In the genomic region with DNA sequence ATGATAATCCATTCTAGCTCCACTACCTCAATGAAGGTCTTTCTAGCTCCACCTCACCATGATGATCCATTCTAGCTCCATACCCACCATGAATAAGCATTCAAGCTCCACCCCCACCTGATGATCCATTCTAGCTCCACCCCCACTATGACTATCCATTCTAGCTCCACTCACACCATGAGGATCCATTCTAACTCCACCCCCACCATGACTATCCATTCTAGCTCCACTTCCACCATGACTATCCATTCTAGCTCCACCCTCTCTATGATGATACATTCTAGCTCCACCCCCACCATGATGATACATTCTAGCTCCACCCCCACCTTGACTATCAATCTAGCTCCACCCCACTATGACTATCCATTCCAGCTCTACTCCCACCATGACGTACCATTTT, we compare ENCODE assay signal across 14 mouse cellular contexts. TPM values are rescaled to one million over a fixed set of nuclear protein-coding genes. Genes with fewer than 3 reads are reported as not detected.
DNase-seq lines count a peak whose midpoint lies in the region; ATAC-seq and TF ChIP-seq lines count a peak whose summit lies in the region.
"Had no signal": no experiment of that assay in that cellular context is flagged by ENCODE, and none has a peak within 500 bp of the region (broad histone marks: within the 10 kb centered on the region; RNA-seq: fewer than 3 reads in every experiment).

No protein-coding gene starts in this region.

- no peaks in the 10 kb centered on the region for H3K9me3 ChIP-seq in hindbrain, postnatal 0 days (ENCODE audit: low read length)
- no peaks in the 10 kb centered on the region for H3K9me3 ChIP-seq in hindbrain, embryonic 13.5 days
- H3K9me3 ChIP-seq in MEL (replicated peaks; ENCODE audit: insufficient read depth, low read length) = no peaks in the 10 kb centered on the region
- H3K9me3 ChIP-seq: embryonic facial prominence, embryonic 12.5 days had no signal

- no peak overlapping the region for H3K4me3 ChIP-seq in hindbrain, postnatal 0 days (ENCODE audit: low read length)
- no peak overlapping the region for H3K4me3 ChIP-seq in hindbrain, embryonic 13.5 days
- H3K4me3 ChIP-seq in MEL (ENCODE audit: control insufficient read depth in 1 of 2, insufficient read depth in 1 of 2, low read depth in 2 of 2, low read length in 2 of 2) = no peak overlapping the region
- H3K4me3 ChIP-seq: embryonic facial prominence, embryonic 12.5 days had no signal

- no peak for DNase-seq in hindbrain, postnatal 0 days (ENCODE audit: low spot score)
- DNase-seq in MEL (ENCODE audit: low read depth, low spot score) (peak; percentile 53), ZHBTc4 (ENCODE audit: low read depth, low spot score) (peak; percentile 41)
- no peak for DNase-seq in cerebellum, adult 11 months
- DNase-seq in kidney, adult 11 months = no peak
- DNase-seq: adrenal gland, adult 2 months; heart, postnatal 14 days; kidney, postnatal 14 days; lung, postnatal 4 days; thymus, postnatal 25 days had no signal

- no peak for TF ChIP-seq EP300 in MEL (IDR thresholded peaks at IDR 0.05; ENCODE audit: low read depth in 1 of 2, low read length in 2 of 2)

- H3K79me2 ChIP-seq in MEL (ENCODE audit: control insufficient read depth, insufficient read depth, low read length, poor library complexity) = no peaks in the 10 kb centered on the region

- no peak overlapping the region for H3K4me2 ChIP-seq in hindbrain, postnatal 0 days (ENCODE audit: low read depth, low read length)
- H3K4me2 ChIP-seq in hindbrain, embryonic 13.5 days = no peak overlapping the region
- H3K4me2 ChIP-seq: embryonic facial prominence, embryonic 12.5 days had no signal

- H3K27ac ChIP-seq in hindbrain, postnatal 0 days = no peak overlapping the region
- no peak overlapping the region for H3K27ac ChIP-seq in hindbrain, embryonic 13.5 days
- H3K27ac ChIP-seq in MEL (ENCODE audit: control insufficient read depth, low read depth, low read length) = no peak overlapping the region
- H3K27ac ChIP-seq: embryonic facial prominence, embryonic 12.5 days had no signal

- no peaks in the 10 kb centered on the region for H3K36me3 ChIP-seq in hindbrain, postnatal 0 days (ENCODE audit: insufficient read depth, low read length)
- H3K36me3 ChIP-seq in hindbrain, embryonic 13.5 days = no peaks in the 10 kb centered on the region
- H3K36me3 ChIP-seq in MEL (ENCODE audit: control insufficient read depth in 1 of 2, insufficient read depth in 2 of 2, low read length in 2 of 2) = peaks cover 0 to 5% of the 10 kb centered on the region in 2 experiments; a peak in 1 of 4 replicates
- H3K36me3 ChIP-seq: embryonic facial prominence, embryonic 12.5 days had no signal

- 0 out of 2 replicates have a peak, but pooled peaks have one; percentile 10 for ATAC-seq in hindbrain, postnatal 0 days
- ATAC-seq in hindbrain, embryonic 13.5 days (ENCODE audit: low FRiP score) = no peak
- peak; percentile 42 for ATAC-seq in megakaryocyte, adult 5-6 weeks (ENCODE audit: poor library complexity, severe bottlenecking)
- no peak for ATAC-seq in activated CD4-positive, CD25-positive, alpha-beta regulatory T cell, adult 4 months

- H3K27me3 ChIP-seq in hindbrain, postnatal 0 days (ENCODE audit: insufficient read depth, low read length) = no peaks in the 10 kb centered on the region
- H3K27me3 ChIP-seq in hindbrain, embryonic 13.5 days = no peaks in the 10 kb centered on the region
- H3K27me3 ChIP-seq in MEL (ENCODE audit: control insufficient read depth in 1 of 2, insufficient read depth in 2 of 2, low read length in 2 of 2) = no peaks in the 10 kb centered on the region
- H3K27me3 ChIP-seq: embryonic facial prominence, embryonic 12.5 days had no signal

- H3K9ac ChIP-seq in hindbrain, postnatal 0 days (replicated peaks; ENCODE audit: low read length) = no peak overlapping the region
- H3K9ac ChIP-seq in hindbrain, embryonic 13.5 days = no peak overlapping the region
- H3K9ac ChIP-seq in MEL (ENCODE audit: control insufficient read depth, low read depth, low read length, poor library complexity, severe bottlenecking) = no peak overlapping the region
- H3K9ac ChIP-seq: embryonic facial prominence, embryonic 12.5 days had no signal

- TF ChIP-seq CTCF in hindbrain, postnatal 0 days (IDR thresholded peaks at IDR 0.05; ENCODE audit: low read depth) = no peak
- no peak for TF ChIP-seq CTCF in MEL (IDR thresholded peaks at IDR 0.05 in 2 of 3, conservative IDR thresholded peaks at IDR 0.05 in 1 of 3; ENCODE audit: control insufficient read depth in 1 of 3, insufficient read depth in 1 of 3, low read depth in 2 of 3, low read length in 3 of 3, poor library complexity in 1 of 3, severe bottlenecking in 1 of 3)

- TF ChIP-seq RAD21 in MEL (IDR thresholded peaks at IDR 0.05; ENCODE audit: low read depth, low read length) = no peak

- H3K4me1 ChIP-seq in hindbrain, postnatal 0 days (ENCODE audit: insufficient read depth, low read length) = no peaks in the 10 kb centered on the region; the same call in 1 of the 2 replicates
- H3K4me1 ChIP-seq in hindbrain, embryonic 13.5 days (replicated peaks) = peaks cover 19% of the 10 kb centered on the region
- peaks cover 0 to 5% of the 10 kb centered on the region in 2 experiments; a peak in 2 of 4 replicates for H3K4me1 ChIP-seq in MEL (ENCODE audit: control insufficient read depth in 1 of 2, insufficient read depth in 2 of 2, low read length in 2 of 2)
- H3K4me1 ChIP-seq: embryonic facial prominence, embryonic 12.5 days had no signal

- WGBS in hindbrain, postnatal 0 days = 100% methylated on average over 1 of the region's 1 CpGs
- WGBS in hindbrain, embryonic 13.5 days = 94% methylated on average over 1 of the region's 1 CpGs

- no peak for TF ChIP-seq POLR2A in MEL (IDR thresholded peaks at IDR 0.05; ENCODE audit: control insufficient read depth in 1 of 2, insufficient read depth in 1 of 2, low read depth in 1 of 2, low read length in 2 of 2, poor library complexity in 1 of 2)

TF ChIP-seq in MEL, 35 proteins besides CTCF, POLR2A, EP300 and RAD21:
- TF ChIP-seq SMC3 (IDR thresholded peaks at IDR 0.05; ENCODE audit: low read depth, low read length) (no peak), MAZ (IDR thresholded peaks at IDR 0.05; ENCODE audit: low read depth, low read length) (no peak), HCFC1 (IDR thresholded peaks at IDR 0.05; ENCODE audit: low read depth, low read length) (no peak), ETS1 (IDR thresholded peaks at IDR 0.05; ENCODE audit: low read depth, low read length) (no peak), MYC (IDR thresholded peaks at IDR 0.05; ENCODE audit: low read depth, low read length) (no peak), MEF2A (IDR thresholded peaks at IDR 0.05; ENCODE audit: extremely low read depth, insufficient replicate concordance, low read depth, low read length, poor library complexity, severe bottlenecking) (no peak), POLR2AphosphoS2 (IDR thresholded peaks at IDR 0.05; ENCODE audit: low read length) (no peak), NRF1 (IDR thresholded peaks at IDR 0.05; ENCODE audit: insufficient read depth, low read depth, low read length, poor library complexity, severe bottlenecking) (no peak), KAT2A (conservative IDR thresholded peaks at IDR 0.05; ENCODE audit: low read depth, low read length) (no peak), CHD2 (IDR thresholded peaks at IDR 0.05; ENCODE audit: low read length) (no peak), POLR2AphosphoS5 (IDR thresholded peaks at IDR 0.05; ENCODE audit: borderline replicate concordance, low read depth, low read length) (no peak), ZMIZ1 (IDR thresholded peaks at IDR 0.05; ENCODE audit: low read depth, low read length) (no peak), MAX (IDR thresholded peaks at IDR 0.05; ENCODE audit: low read length) (no peak), MAFK (IDR thresholded peaks at IDR 0.05; ENCODE audit: borderline replicate concordance, low read depth, low read length) (no peak), GATA1 (IDR thresholded peaks at IDR 0.05; ENCODE audit: low read depth, low read length) (no peak), RCOR1 (IDR thresholded peaks at IDR 0.05; ENCODE audit: low read depth, low read length) (no peak), BHLHE40 (IDR thresholded peaks at IDR 0.05; ENCODE audit: borderline replicate concordance, low read depth, low read length) (no peak), USF1 (IDR thresholded peaks at IDR 0.05; ENCODE audit: low read depth, low read length) (no peak)

RNA-seq across cellular contexts. Expression of a gene that starts 3.6 kb away (rescaled TPM):
- total RNA-seq in hindbrain, postnatal 0 days (2014; rRNA removed) = 42.1 and 50.7 TPM in 2 replicates
- 2.9 and 3.1 TPM in 2 replicates for polyA plus RNA-seq in hindbrain, postnatal 0 days (2015; fragmentation: Nextera tagmentation; extraction: Ambion mirVana)
- polyA plus RNA-seq in hindbrain, embryonic 13.5 days (2015; fragmentation: Nextera tagmentation; extraction: Ambion mirVana) = 1.3 and 1.4 TPM in 2 replicates
- total RNA-seq in MEL (2012; rRNA removed) = 0.03 TPM in 1 of 2 replicates, not detected in the other
- polyA plus RNA-seq in MEL (2012; ENCODE audit: insufficient read depth in 1 of 2, insufficient read length in 2 of 2, low read depth in 1 of 2, low replicate concordance in 2 of 2, missing spikeins in 1 of 2) = under 1 TPM in 1 of 2 experiments, not detected in 1; 0.03 TPM
- 0.09 and 0.11 TPM in 2 replicates for total RNA-seq in megakaryocyte, adult 5-6 weeks (2015)
- total RNA-seq in megakaryocyte, adult 5-6 weeks (2017) = 0.55 and 0.61 TPM in 2 replicates
- not detected for polyA plus RNA-seq in activated CD4-positive, CD25-positive, alpha-beta regulatory T cell, adult 4 months (2017; shearing (Covaris generic))

Comparison
In these comparisons a context has a peak if more than half of its experiments do, and no peak if none do; other contexts are left out.
1. ATAC-seq: peak in hindbrain, postnatal 0 days (single experiment) and megakaryocyte, adult 5-6 weeks (single experiment); none in hindbrain, embryonic 13.5 days (single experiment) and activated CD4-positive, CD25-positive, alpha-beta regulatory T cell, adult 4 months (single experiment).
2. DNase-seq: peak in MEL (single experiment) and ZHBTc4 (single experiment); none in hindbrain, postnatal 0 days (single experiment), cerebellum, adult 11 months (single experiment) and kidney, adult 11 months (single experiment).